Mouse (Mus musculus) C2C12 (cell line): Measurements from ENCODE around the gene Slc39a11.

Source experiments
- CTCF ChIP-seq: IDR thresholded peaks from one replicate; pipeline ENCODE4 v1.5.1; 2011; ENCODE audit not compliant: control insufficient read depth, insufficient read depth, insufficient read length
- MAX ChIP-seq: IDR thresholded peaks from one replicate; pipeline ENCODE4 v1.6.1; 2011; ENCODE audit warnings: mild to moderate bottlenecking, control low read depth
- MYOG ChIP-seq: IDR thresholded peaks from one replicate; pipeline ENCODE4 v1.6.1; 2011; ENCODE audit not compliant: control insufficient read depth, insufficient read length; ENCODE audit errors: extremely low read depth
- USF1 ChIP-seq: IDR thresholded peaks from one replicate; pipeline ENCODE4 v1.6.1; 2011; ENCODE audit warnings: low read depth, mild to moderate bottlenecking, control low read depth, moderate library complexity

- no peak for TF ChIP-seq CTCF
- TF ChIP-seq MYOG, result no peak
- no peak for TF ChIP-seq MAX
- no peak for TF ChIP-seq USF1
Measured at GRCm38 (mm10) chr11:113473998-113474534, 175.8 kb downstream of the Slc39a11 start.
